Mouse (Mus musculus): ENCODE measurements around the gene Ptgdr. TPM values are rescaled to one million over a fixed set of nuclear protein-coding genes. Genes with fewer than 3 reads are reported as not detected.
"Not testable (repeated sequence)": the region's sequence is repeated elsewhere in the genome, so short reads cannot be mapped to it uniquely, and the experiment has no call there.

Gene Ptgdr
- polyA plus RNA-seq, 1 experiment from 2014 or later: not detected

DNA sequence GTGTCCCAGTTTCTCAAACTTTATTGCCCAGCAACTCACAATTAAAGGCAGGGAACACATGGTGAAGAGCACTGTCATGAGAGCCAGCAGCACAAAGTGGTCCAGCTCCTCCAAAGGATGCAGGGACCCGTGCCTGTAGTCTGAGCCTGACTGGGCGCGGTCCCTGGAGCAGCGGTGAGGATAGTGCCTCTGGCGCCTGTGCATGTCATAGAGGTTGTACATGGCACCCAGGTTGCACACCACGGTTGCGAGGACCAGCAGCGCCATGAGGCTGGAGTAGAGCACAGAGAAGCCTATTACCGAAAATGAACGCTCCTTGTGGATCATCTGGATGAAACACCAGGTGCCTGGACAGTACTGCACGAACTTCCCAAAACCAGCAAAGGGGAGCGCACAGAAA, 803 bp downstream of the Ptgdr start:
- 12% methylated on average over 12 of the region's 12 CpGs for WGBS
- no peak for ATAC-seq

GRCm38 (mm10) chr14:44850637-44851036, 8.5 kb downstream of the Ptgdr start:
- not testable (repeated sequence) for H3K9ac ChIP-seq (ENCODE audit: low read depth, low read length); H3K36me3 ChIP-seq (ENCODE audit: control insufficient read depth, insufficient read depth, low read length); H3K4me2 ChIP-seq (ENCODE audit: low read depth, low read length); H3K9me3 ChIP-seq (ENCODE audit: control insufficient read depth, low read length); H3K4me3 ChIP-seq (ENCODE audit: low read length); H3K27ac ChIP-seq (ENCODE audit: low read length); H3K27me3 ChIP-seq (replicated peaks; ENCODE audit: control insufficient read depth, insufficient read depth, low read length); H3K4me1 ChIP-seq (ENCODE audit: control insufficient read depth, insufficient read depth, low read length)
- 7% methylated on average over 3 of the region's 3 CpGs for WGBS
- peak; percentile 36; the same call in 1 of the 2 replicates for ATAC-seq

More for the DNA sequence above, 803 bp downstream of the Ptgdr start:
- peak overlapping the region; percentile 42 for H3K4me3 ChIP-seq (ENCODE audit: low read length)
- peaks cover 17% of the 10 kb centered on the region for H3K27me3 ChIP-seq (replicated peaks; ENCODE audit: control insufficient read depth, insufficient read depth, low read length)
- H3K27ac ChIP-seq (ENCODE audit: low read length): no peak overlapping the region
- H3K36me3 ChIP-seq (ENCODE audit: control insufficient read depth, insufficient read depth, low read length): no peaks in the 10 kb centered on the region
- no peaks in the 10 kb centered on the region for H3K9me3 ChIP-seq (ENCODE audit: control insufficient read depth, low read length)
- H3K4me1 ChIP-seq (ENCODE audit: control insufficient read depth, insufficient read depth, low read length): 0 out of 2 replicates have a peak, but pooled peaks cover 4% of the 10 kb centered on the region
- H3K9ac ChIP-seq (ENCODE audit: low read depth, low read length): no peak overlapping the region
- H3K4me2 ChIP-seq (ENCODE audit: low read depth, low read length): peak overlapping the region; percentile 76

- no peak overlapping the region for H3K27ac ChIP-seq (ENCODE audit: low read length)
- no peak overlapping the region for H3K9ac ChIP-seq (ENCODE audit: low read depth, low read length)
- no peak for ATAC-seq
- H3K27me3 ChIP-seq (replicated peaks; ENCODE audit: control insufficient read depth, insufficient read depth, low read length): no peaks in the 10 kb centered on the region
- no peaks in the 10 kb centered on the region for H3K4me1 ChIP-seq (ENCODE audit: control insufficient read depth, insufficient read depth, low read length)
- no peaks in the 10 kb centered on the region for H3K36me3 ChIP-seq (ENCODE audit: control insufficient read depth, insufficient read depth, low read length)
- 94% methylated on average over 2 of the region's 2 CpGs for WGBS
- no peak overlapping the region for H3K4me2 ChIP-seq (ENCODE audit: low read depth, low read length)
- H3K9me3 ChIP-seq (ENCODE audit: control insufficient read depth, low read length): no peaks in the 10 kb centered on the region
- no peak overlapping the region for H3K4me3 ChIP-seq (ENCODE audit: low read length)
Observed at GRCm38 (mm10) chr14:44847740-44848139, 11.4 kb downstream of the Ptgdr start.

- no peak overlapping the region for H3K4me2 ChIP-seq (ENCODE audit: low read depth, low read length)
- no peaks in the 10 kb centered on the region for H3K27me3 ChIP-seq (replicated peaks; ENCODE audit: control insufficient read depth, insufficient read depth, low read length)
- H3K9ac ChIP-seq (ENCODE audit: low read depth, low read length): no peak overlapping the region
- ATAC-seq: no peak
- H3K4me1 ChIP-seq (ENCODE audit: control insufficient read depth, insufficient read depth, low read length): no peaks in the 10 kb centered on the region
- no peaks in the 10 kb centered on the region for H3K36me3 ChIP-seq (ENCODE audit: control insufficient read depth, insufficient read depth, low read length)
- no peak overlapping the region for H3K4me3 ChIP-seq (ENCODE audit: low read length)
- no peak overlapping the region for H3K27ac ChIP-seq (ENCODE audit: low read length)
- no peaks in the 10 kb centered on the region for H3K9me3 ChIP-seq (ENCODE audit: control insufficient read depth, low read length)
- WGBS: 82% methylated on average over 6 of the region's 6 CpGs
Observed at GRCm38 (mm10) chr14:44846558-44847263, 12.5 kb downstream of the Ptgdr start.

- Histone ChIP-seq H3K9me3 (ENCODE audit: control insufficient read depth, low read length) (no peaks in the 10 kb centered on the region), H3K27ac (ENCODE audit: low read length) (no peak overlapping the region), H3K4me2 (ENCODE audit: low read depth, low read length) (peak overlapping the region; percentile 18; the same call in 1 of the 2 replicates), H3K27me3 (replicated peaks; ENCODE audit: control insufficient read depth, insufficient read depth, low read length) (no peaks in the 10 kb centered on the region), H3K36me3 (ENCODE audit: control insufficient read depth, insufficient read depth, low read length) (no peaks in the 10 kb centered on the region), H3K9ac (ENCODE audit: low read depth, low read length) (no peak overlapping the region), H3K4me1 (ENCODE audit: control insufficient read depth, insufficient read depth, low read length) (no peaks in the 10 kb centered on the region), H3K4me3 (ENCODE audit: low read length) (no peak overlapping the region)
- WGBS: 38% methylated on average over 15 of the region's 15 CpGs
- ATAC-seq: 0 out of 2 replicates have a peak, but pooled peaks have one; percentile 40
Observed at GRCm38 (mm10) chr14:44843768-44844755, 15.1 kb downstream of the Ptgdr start.

- H3K9ac ChIP-seq (ENCODE audit: low read depth, low read length): no peak overlapping the region
- no peaks in the 10 kb centered on the region for H3K27me3 ChIP-seq (replicated peaks; ENCODE audit: control insufficient read depth, insufficient read depth, low read length)
- H3K4me1 ChIP-seq (ENCODE audit: control insufficient read depth, insufficient read depth, low read length): no peaks in the 10 kb centered on the region
- no peak overlapping the region for H3K4me2 ChIP-seq (ENCODE audit: low read depth, low read length)
- H3K4me3 ChIP-seq (ENCODE audit: low read length): no peak overlapping the region
- H3K9me3 ChIP-seq (ENCODE audit: control insufficient read depth, low read length): no peaks in the 10 kb centered on the region
- H3K36me3 ChIP-seq (ENCODE audit: control insufficient read depth, insufficient read depth, low read length): no peaks in the 10 kb centered on the region
- no peak for ATAC-seq
- no peak overlapping the region for H3K27ac ChIP-seq (ENCODE audit: low read length)
- 64% methylated on average over 1 of the region's 1 CpGs for WGBS
Observed at GRCm38 (mm10) chr14:44838685-44839084, 20.5 kb downstream of the Ptgdr start.

DNA sequence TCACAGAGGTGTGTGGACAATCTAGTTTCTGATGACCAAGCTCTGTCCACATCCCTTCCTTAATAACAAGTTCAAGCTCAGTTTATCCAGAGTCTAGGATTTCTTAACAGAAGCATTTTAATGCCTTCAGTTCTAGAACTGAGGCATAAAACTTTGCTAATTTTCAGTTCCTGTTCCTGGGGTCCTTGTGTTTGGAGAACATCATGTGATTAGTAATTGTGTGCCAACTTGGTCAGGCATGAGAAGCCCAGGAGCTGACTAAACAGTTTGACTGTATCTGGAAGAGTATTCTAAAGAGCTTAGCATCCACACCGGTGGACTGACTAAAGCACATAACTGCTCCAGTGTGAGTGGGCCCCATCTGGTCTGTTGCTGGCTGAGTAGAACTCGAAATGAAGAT, 24.0 kb downstream of the Ptgdr start:
- Histone ChIP-seq H3K27ac (ENCODE audit: low read length) (no peak overlapping the region), H3K4me2 (ENCODE audit: low read depth, low read length) (no peak overlapping the region), H3K36me3 (ENCODE audit: control insufficient read depth, insufficient read depth, low read length) (no peaks in the 10 kb centered on the region), H3K4me3 (ENCODE audit: low read length) (no peak overlapping the region), H3K27me3 (replicated peaks; ENCODE audit: control insufficient read depth, insufficient read depth, low read length) (no peaks in the 10 kb centered on the region), H3K9me3 (ENCODE audit: control insufficient read depth, low read length) (no peaks in the 10 kb centered on the region), H3K4me1 (ENCODE audit: control insufficient read depth, insufficient read depth, low read length) (no peaks in the 10 kb centered on the region), H3K9ac (ENCODE audit: low read depth, low read length) (no peak overlapping the region)
- no peak for ATAC-seq
- 86% methylated on average over 2 of the region's 2 CpGs for WGBS

GRCm38 (mm10) chr14:44834134-44834533, 25.0 kb downstream of the Ptgdr start:
- not testable (repeated sequence) for ATAC-seq; H3K9me3 ChIP-seq (ENCODE audit: control insufficient read depth, low read length); H3K36me3 ChIP-seq (ENCODE audit: control insufficient read depth, insufficient read depth, low read length); H3K4me2 ChIP-seq (ENCODE audit: low read depth, low read length); H3K4me1 ChIP-seq (ENCODE audit: control insufficient read depth, insufficient read depth, low read length); H3K4me3 ChIP-seq (ENCODE audit: low read length); H3K27ac ChIP-seq (ENCODE audit: low read length); H3K9ac ChIP-seq (ENCODE audit: low read depth, low read length); H3K27me3 ChIP-seq (replicated peaks; ENCODE audit: control insufficient read depth, insufficient read depth, low read length)
- 35% methylated on average over 2 of the region's 3 CpGs for WGBS

DNA sequence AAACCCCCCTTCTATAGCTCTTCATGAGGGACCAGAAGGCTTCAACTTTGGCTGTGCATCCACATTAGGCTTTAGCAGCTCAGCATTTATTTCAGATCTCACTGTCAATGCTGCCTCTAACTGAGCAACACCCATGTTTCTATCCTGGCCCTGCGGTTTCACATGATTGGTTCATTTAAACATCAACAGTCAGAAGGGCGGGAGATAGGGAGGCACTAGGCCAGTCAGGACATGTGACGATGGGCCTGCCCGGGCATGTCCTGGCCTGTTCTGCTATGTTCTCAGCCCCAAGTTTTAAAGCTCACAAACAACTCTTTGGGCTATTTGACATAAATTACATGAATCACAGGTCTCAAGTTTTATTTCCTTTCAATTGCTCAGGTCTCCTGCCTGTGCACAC, 26.1 kb downstream of the Ptgdr start:
- not testable (repeated sequence) for H3K4me1 ChIP-seq (ENCODE audit: control insufficient read depth, insufficient read depth, low read length); H3K4me2 ChIP-seq (ENCODE audit: low read depth, low read length); H3K27me3 ChIP-seq (replicated peaks; ENCODE audit: control insufficient read depth, insufficient read depth, low read length); H3K36me3 ChIP-seq (ENCODE audit: control insufficient read depth, insufficient read depth, low read length); H3K4me3 ChIP-seq (ENCODE audit: low read length); ATAC-seq; H3K9ac ChIP-seq (ENCODE audit: low read depth, low read length); H3K9me3 ChIP-seq (ENCODE audit: control insufficient read depth, low read length); H3K27ac ChIP-seq (ENCODE audit: low read length)
- WGBS: 95% methylated on average over 4 of the region's 4 CpGs

Measured in intestine, embryonic 16.5 days (tissue).